Mouse (Mus musculus) spleen, adult 2 months (tissue): ENCODE measurements around the gene Psd.

Source experiments
- CTCF ChIP-seq: fragments of 200-500 bp; IDR thresholded peaks from 2 replicates; pipeline ENCODE4 v1.5.1; 2011; ENCODE audit warnings: mild to moderate bottlenecking, inconsistent platforms; ENCODE audit not compliant: insufficient read depth, insufficient read length, insufficient replicate concordance; ENCODE audit errors: extremely low read depth
- POLR2A ChIP-seq: fragments of 200-500 bp; IDR thresholded peaks from 2 replicates; pipeline ENCODE4 v1.6.1; 2011; ENCODE audit warnings: low read depth, low read length, inconsistent platforms

DNA sequence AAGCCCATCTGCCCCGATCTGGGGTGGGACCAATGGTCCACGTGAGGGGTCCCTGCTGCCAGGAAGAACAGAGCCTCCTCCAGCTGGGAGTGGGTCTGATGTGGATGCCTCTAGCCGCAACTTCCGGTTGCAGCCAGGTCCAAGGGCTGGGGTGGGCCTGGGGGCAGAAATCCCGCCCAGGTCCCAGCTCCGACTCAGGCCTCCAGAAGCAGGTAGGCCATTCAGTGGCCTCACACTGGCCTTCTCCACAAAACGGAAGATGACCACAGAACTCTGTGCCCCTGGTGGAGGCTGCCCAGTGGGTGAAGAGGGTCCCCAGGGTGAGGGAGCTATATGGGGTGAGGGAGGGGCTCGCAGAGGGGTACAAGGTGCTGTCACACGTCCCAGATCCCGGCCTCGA, 2.6 kb downstream of the Psd start:
- TF ChIP-seq POLR2A (no peak), CTCF (no peak)
